Mouse (Mus musculus) intestine, embryonic 14.5 days (tissue): Measurements from ENCODE around the gene Alpl. TPM values are rescaled to one million over a fixed set of nuclear protein-coding genes. Genes with fewer than 3 reads are reported as not detected.

Experiments used
- ATAC-seq: fragments of 200-750 bp; cut with Nextera tagmentation; replicated peaks from 2 replicates; pipeline ENCODE4 v1.8.0; 2017; ENCODE audit warnings: low read depth, moderate number of reproducible peaks, moderate TSS enrichment, moderate library complexity; ENCODE audit not compliant: low FRiP score, low TSS enrichment
- DNase-seq: peaks from one replicate; pipeline ENCODE4 v3.0.0-alpha.2; 2018; ENCODE audit warnings: low spot score
- H3K27ac ChIP-seq: fragments of 300-500 bp; sonication (generic); 2 replicates; pipeline ENCODE4 v1.5.1; 2014; ENCODE audit warnings: low read depth, mild to moderate bottlenecking, control low read depth
- H3K27me3 ChIP-seq: fragments of 300-500 bp; sonication (generic); replicated peaks from 2 replicates; pipeline ENCODE4 v1.6.1; 2014; ENCODE audit warnings: low read length, control low read depth; ENCODE audit not compliant: control insufficient read depth, insufficient read depth
- H3K36me3 ChIP-seq: fragments of 300-500 bp; sonication (generic); 2 replicates; pipeline ENCODE4 v1.6.1; 2014; ENCODE audit warnings: low read length, control low read depth; ENCODE audit not compliant: control insufficient read depth, insufficient read depth
- H3K4me1 ChIP-seq: fragments of 300-500 bp; sonication (generic); replicated peaks from 2 replicates; pipeline ENCODE4 v1.6.1; 2014; ENCODE audit warnings: low read length, control low read depth, mixed read lengths; ENCODE audit not compliant: control insufficient read depth, insufficient read depth
- H3K4me2 ChIP-seq: fragments of 300-500 bp; sonication (generic); 2 replicates; pipeline ENCODE4 v1.6.1; 2014; ENCODE audit warnings: low read length
- H3K4me3 ChIP-seq: fragments of 300-500 bp; sonication (generic); 2 replicates; pipeline ENCODE4 v1.5.1; 2014; ENCODE audit warnings: low read depth, low read length, control low read depth, mixed read lengths
- H3K9ac ChIP-seq: fragments of 300-500 bp; sonication (generic); 2 replicates; pipeline ENCODE4 v1.6.1; 2014; ENCODE audit warnings: mild to moderate bottlenecking, low read length
- H3K9me3 ChIP-seq: fragments of 300-500 bp; sonication (generic); 2 replicates; pipeline ENCODE4 v1.6.1; 2016; ENCODE audit warnings: low read length, control low read depth; ENCODE audit not compliant: control insufficient read depth
- WGBS: fragments of 180-500 bp; shearing (Covaris S2); extraction: QIAGEN DNeasy Blood & Tissue Kit; methylation state at CpG from one replicate; pipeline ENCODE4 v1.1.7; 2014; 5-methylcytosine and 5-hydroxymethylcytosine counted together
- polyA plus RNA-seq: library from polyadenylated mRNA; unstranded; fragments of >200 nt; fragmentation: Nextera tagmentation; extraction: Ambion mirVana; gene quantifications from 2 replicates; pipeline ENCODE4 v1.2.1, GENCODE M21; 2014

Alpl gene
- polyA plus RNA-seq, 1 experiment from 2014 or later = 7.0 TPM

DNA sequence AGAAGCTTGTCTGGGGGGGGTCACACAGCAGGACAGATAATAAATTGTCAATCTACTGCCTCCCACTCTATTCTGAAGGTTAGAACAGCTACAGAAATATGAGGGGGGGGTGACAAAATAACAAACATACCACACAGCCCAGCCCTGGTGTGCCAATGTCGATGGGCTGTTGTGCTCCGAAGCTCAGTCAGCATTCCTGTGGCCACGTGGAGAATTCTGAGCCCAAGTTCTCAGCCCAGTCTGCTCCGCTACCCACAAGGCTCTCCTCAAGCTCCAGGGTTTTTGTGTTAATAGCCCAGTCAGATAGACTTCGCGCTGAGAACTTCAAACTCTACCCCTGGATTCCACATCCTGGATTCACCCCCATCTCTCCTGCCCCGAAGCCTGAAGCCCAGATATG, 2.6 kb downstream of the Alpl start:
- 82% methylated on average over 7 of the region's 7 CpGs for WGBS
- ATAC-seq (no peak), DNase-seq (no peak)
- Histone ChIP-seq H3K9me3 (no peaks in the 10 kb centered on the region), H3K4me1 (peaks cover 5% of the 10 kb centered on the region; the same call in 1 of the 2 replicates), H3K27ac (no peak overlapping the region), H3K36me3 (no peaks in the 10 kb centered on the region), H3K27me3 (peaks cover 26% of the 10 kb centered on the region), H3K4me2 (no peak overlapping the region), H3K9ac (no peak overlapping the region), H3K4me3 (no peak overlapping the region)

DNA sequence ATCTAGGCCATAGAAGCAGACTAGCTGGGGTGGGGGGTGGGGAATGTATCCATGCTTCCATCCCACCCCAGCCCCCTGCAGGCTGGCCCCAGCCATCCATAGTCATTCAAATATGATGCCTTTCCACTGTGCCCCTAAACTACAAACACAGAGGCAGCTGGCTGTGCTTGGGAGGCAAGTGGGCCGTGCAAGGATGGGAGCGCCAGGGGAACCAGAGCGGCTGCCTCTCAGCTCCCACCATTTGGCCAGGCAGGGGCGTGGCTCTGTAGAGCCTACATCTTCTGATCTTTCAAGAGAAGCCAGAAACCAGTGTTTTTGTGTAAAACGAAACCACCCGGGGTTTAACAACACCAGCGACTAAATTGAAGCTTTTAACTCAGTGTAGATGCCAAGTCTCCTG, 4.7 kb downstream of the Alpl start:
- no peak overlapping the region for H3K9ac ChIP-seq
- H3K4me1 ChIP-seq = peaks cover 5% of the 10 kb centered on the region; the same call in 1 of the 2 replicates
- DNase-seq (no peak), ATAC-seq (no peak)
- H3K4me3 ChIP-seq = no peak overlapping the region
- H3K9me3 ChIP-seq = no peaks in the 10 kb centered on the region
- no peak overlapping the region for H3K27ac ChIP-seq
- H3K4me2 ChIP-seq = no peak overlapping the region
- 26% methylated on average over 7 of the region's 7 CpGs for WGBS
- peaks cover 16% of the 10 kb centered on the region for H3K27me3 ChIP-seq
- no peaks in the 10 kb centered on the region for H3K36me3 ChIP-seq

DNA sequence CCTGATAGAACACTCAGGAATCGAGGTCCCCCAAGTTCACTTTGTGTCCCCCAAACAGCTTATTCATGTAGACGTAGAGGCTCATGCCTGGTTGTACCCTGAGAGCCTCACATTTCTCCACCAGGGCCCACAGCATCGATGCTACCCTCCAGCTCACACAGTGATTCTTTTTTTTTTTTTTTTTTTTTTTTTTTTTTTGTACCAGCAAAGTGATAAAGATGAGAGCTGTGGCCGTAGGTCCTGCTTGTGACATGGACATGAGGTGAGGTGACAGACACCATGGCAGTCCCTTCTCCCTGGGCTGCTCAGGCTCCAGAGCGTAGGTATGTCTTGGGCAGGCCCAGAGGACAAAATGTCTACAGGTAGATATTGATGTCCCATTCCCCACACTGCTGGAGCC, 5.2 kb downstream of the Alpl start:
- H3K4me2 ChIP-seq = no peak overlapping the region
- no peak overlapping the region for H3K4me3 ChIP-seq
- WGBS = 80% methylated on average over 5 of the region's 5 CpGs
- no peaks in the 10 kb centered on the region for H3K9me3 ChIP-seq
- H3K27ac ChIP-seq = no peak overlapping the region
- DNase-seq (no peak), ATAC-seq (no peak)
- no peak overlapping the region for H3K9ac ChIP-seq
- H3K27me3 ChIP-seq = peaks cover 14% of the 10 kb centered on the region
- peaks cover 5% of the 10 kb centered on the region; the same call in 1 of the 2 replicates for H3K4me1 ChIP-seq
- no peaks in the 10 kb centered on the region for H3K36me3 ChIP-seq

DNA sequence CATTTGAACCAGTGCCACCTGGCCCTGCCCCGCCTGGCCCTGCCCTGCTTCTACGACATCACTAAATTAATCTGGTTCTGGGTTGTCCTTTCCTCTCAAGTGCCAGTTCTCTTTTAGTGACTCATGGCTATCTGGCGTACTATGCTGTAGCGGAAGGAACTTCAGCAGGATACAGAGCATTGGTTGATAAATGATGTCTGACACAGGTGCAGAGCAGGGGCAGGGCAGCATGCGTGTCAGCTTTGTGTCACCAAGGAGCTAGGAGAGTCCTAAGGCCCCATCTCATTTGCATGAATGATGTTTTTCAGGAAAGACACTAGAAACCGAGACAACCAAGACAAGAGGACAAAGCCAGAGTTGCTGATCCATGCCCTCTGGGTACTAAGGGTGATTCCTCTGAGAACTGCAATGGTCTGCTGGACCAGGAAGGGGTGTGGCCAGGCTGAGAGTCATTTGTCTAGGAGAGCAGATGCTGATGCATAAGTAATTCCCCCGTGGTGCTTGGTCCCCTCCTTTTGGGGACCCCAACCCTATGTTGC, 7.6 kb downstream of the Alpl start:
- Histone ChIP-seq H3K4me3 (no peak overlapping the region), H3K36me3 (no peaks in the 10 kb centered on the region), H3K9ac (no peak overlapping the region), H3K27ac (no peak overlapping the region), H3K4me2 (no peak overlapping the region), H3K9me3 (no peaks in the 10 kb centered on the region), H3K27me3 (no peaks in the 10 kb centered on the region), H3K4me1 (0 out of 2 replicates have a peak, but pooled peaks cover 2% of the 10 kb centered on the region)
- DNase-seq (no peak), ATAC-seq (no peak)
- 71% methylated on average over 7 of the region's 7 CpGs for WGBS

DNA sequence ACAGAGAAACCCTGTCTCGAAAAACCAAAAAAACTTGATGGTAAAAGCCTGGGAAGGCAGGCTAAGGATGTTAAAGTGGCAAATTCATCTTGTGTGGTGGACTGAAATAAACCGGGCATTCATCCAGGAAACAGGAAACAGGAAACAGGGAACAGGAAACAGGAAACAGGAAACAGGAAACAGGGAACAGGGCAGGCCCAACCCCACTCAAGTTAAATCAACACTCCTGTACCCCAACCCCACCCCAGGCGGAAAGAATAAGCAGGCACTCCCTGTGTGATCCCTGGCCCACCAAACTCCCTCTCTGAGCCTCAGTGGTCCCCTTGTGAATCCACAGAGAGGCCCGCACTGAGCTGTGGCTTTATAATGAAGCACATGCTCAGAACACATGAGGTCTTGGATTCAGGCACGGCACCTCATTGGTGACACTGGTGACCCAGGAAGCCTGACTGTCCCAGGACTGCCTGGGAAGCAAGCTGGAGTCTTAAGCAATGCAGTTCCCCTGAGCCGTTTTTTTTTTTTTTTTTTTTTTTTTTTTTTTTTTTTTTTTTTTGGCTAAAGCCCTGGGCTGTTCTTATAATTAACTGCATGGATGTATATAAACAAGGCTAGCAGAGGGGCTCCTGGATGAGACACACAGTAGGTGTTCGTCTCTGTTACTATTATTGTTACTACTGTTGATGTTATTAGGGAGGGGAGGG, 8.4 kb downstream of the Alpl start:
- 83% methylated on average over 7 of the region's 7 CpGs for WGBS
- H3K27me3 ChIP-seq = no peaks in the 10 kb centered on the region
- H3K4me2 ChIP-seq = no peak overlapping the region
- no peak overlapping the region for H3K9ac ChIP-seq
- 0 out of 2 replicates have a peak, but pooled peaks cover 3% of the 10 kb centered on the region for H3K4me1 ChIP-seq
- no peaks in the 10 kb centered on the region for H3K9me3 ChIP-seq
- H3K36me3 ChIP-seq = no peaks in the 10 kb centered on the region
- H3K4me3 ChIP-seq = no peak overlapping the region
- H3K27ac ChIP-seq = no peak overlapping the region
- ATAC-seq = no peak
- no peak for DNase-seq

DNA sequence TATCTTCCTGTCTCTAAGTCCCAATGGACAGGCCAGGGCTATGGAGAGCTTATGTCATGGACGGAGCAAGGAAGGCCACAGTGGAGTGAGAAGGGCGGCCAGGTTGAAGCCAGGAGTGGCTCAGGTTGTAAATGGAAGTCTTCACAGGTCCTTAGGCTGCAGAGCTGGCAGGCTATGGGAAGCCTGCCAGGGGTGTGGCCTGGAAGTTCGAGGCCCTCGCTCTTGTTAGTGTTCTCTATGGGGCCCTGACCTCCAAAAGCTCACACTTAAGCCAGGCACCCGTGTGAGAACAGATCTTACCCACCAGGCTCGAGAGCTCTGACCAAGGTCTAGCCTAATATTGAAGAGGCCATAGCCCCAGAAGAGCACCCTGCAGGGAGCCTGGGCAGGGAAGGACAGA, 9.7 kb downstream of the Alpl start:
- no peak for ATAC-seq
- Histone ChIP-seq H3K4me1 (0 out of 2 replicates have a peak, but pooled peaks cover 3% of the 10 kb centered on the region), H3K27ac (no peak overlapping the region), H3K27me3 (no peaks in the 10 kb centered on the region), H3K4me2 (no peak overlapping the region), H3K4me3 (no peak overlapping the region), H3K36me3 (no peaks in the 10 kb centered on the region), H3K9ac (no peak overlapping the region), H3K9me3 (no peaks in the 10 kb centered on the region)
- no peak for DNase-seq
- WGBS = 81% methylated on average over 6 of the region's 6 CpGs

DNA sequence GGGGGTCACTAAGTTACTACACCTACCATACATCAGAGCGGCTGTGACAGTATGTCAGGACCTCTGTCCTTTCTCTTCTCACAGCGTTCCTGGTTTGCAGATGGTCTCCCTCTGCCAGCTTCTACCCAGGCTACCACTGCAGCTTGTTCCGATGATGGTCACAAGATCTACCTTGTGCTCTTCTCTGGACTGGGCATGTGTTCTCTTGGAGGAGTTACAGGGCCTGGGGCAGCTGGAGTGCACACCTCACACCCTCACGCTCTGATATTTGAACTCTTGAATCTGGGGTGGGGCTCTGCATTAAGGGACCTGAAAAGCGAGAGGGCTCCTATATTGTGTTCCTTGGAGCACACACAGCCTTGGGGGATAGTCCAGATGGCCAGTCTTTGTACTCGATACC, 10.9 kb downstream of the Alpl start:
- H3K4me1 ChIP-seq = 0 out of 2 replicates have a peak, but pooled peaks cover 3% of the 10 kb centered on the region
- H3K4me2 ChIP-seq = no peak overlapping the region
- H3K36me3 ChIP-seq = no peaks in the 10 kb centered on the region
- no peaks in the 10 kb centered on the region for H3K27me3 ChIP-seq
- no peak overlapping the region for H3K27ac ChIP-seq
- DNase-seq (no peak), ATAC-seq (no peak)
- H3K4me3 ChIP-seq = no peak overlapping the region
- no peak overlapping the region for H3K9ac ChIP-seq
- H3K9me3 ChIP-seq = no peaks in the 10 kb centered on the region
- 81% methylated on average over 6 of the region's 6 CpGs for WGBS

DNA sequence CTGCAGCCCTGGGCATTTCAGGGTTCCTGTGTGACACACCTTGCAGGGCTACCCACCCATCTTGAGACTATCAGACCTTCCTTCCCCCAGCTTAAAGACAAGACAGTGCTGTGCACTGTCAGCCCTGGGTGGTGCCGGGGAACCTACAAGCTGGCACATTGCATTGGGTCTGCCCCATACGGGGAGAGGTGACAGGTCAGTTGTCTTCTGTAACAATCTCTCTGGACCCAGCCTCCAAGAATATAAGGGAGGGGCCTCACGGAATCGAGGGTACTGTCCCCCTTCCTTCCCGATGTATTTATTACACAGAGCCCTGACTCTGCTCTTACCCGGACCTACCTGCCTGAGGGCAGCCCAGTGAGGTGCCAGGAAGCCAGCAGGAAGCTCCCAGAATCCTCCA, 11.4 kb downstream of the Alpl start:
- DNase-seq = no peak
- no peaks in the 10 kb centered on the region for H3K27me3 ChIP-seq
- no peaks in the 10 kb centered on the region for H3K9me3 ChIP-seq
- no peak for ATAC-seq
- H3K9ac ChIP-seq = no peak overlapping the region
- no peak overlapping the region for H3K4me3 ChIP-seq
- 71% methylated on average over 6 of the region's 6 CpGs for WGBS
- no peaks in the 10 kb centered on the region for H3K36me3 ChIP-seq
- H3K4me1 ChIP-seq = 0 out of 2 replicates have a peak, but pooled peaks cover 3% of the 10 kb centered on the region
- H3K4me2 ChIP-seq = no peak overlapping the region
- H3K27ac ChIP-seq = no peak overlapping the region
